Mouse (Mus musculus): ENCODE measurements around the gene Ppif. TPM values are rescaled to one million over a fixed set of nuclear protein-coding genes. Genes with fewer than 3 reads are reported as not detected.

Ppif gene
- polyA plus RNA-seq (2014; fragmentation: Nextera tagmentation; extraction: Ambion mirVana), result 44.4 and 46.6 TPM in 2 replicates

DNA sequence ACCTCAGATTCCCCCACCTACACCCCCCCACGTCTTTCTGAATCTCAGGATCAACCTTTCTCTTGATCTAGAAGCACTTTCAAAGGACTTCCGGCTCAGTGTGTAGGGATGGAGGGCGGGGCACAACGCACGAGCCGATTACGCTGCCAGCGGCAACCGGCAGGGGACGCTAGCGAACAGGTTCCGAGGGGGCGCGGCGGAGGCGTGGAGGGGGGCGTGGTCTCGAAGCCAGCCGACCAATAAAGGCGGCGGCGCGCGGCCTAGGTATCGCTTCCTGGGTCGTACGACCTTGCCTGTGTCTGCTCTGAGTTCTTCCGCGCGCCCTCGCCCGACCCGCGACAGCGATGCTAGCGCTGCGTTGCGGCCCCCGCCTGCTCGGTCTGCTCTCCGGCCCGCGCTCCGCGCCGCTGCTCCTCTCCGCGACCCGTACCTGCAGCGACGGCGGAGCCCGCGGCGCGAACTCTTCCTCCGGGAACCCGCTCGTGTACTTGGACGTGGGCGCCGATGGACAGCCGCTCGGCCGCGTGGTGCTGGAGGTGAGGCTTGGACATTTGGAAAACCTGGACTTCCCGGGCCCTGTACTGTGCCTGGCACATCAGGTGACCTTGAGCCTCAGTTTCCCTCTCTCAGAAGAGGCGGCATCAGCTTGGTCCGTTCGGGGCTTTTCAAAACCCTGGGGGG is at the start of gene Ppif:
TSS of gene Ppif (plus strand) at position 267 of the 681 bp plus-strand sequence.
- H3K4me1 ChIP-seq (ENCODE audit: control insufficient read depth, insufficient read depth, low read length), result peaks cover 8% of the 10 kb centered on the region
- H3K9ac ChIP-seq (ENCODE audit: low read depth, low read length), result peak within 1 kb of the TSS; percentile 86
- peak within 1 kb of the TSS; percentile 90 for H3K4me3 ChIP-seq (ENCODE audit: low read length)
- no peaks in the 10 kb centered on the region for H3K9me3 ChIP-seq (ENCODE audit: control insufficient read depth, low read length)
- H3K36me3 ChIP-seq (ENCODE audit: control insufficient read depth, insufficient read depth, low read length), result peaks cover 27% of the 10 kb centered on the region
- peak within 1 kb of the TSS; percentile 81 for H3K4me2 ChIP-seq (replicated peaks; ENCODE audit: low read depth, low read length)
- H3K27ac ChIP-seq (ENCODE audit: low read depth, low read length), result peak within 1 kb of the TSS; percentile 17; the same call in 1 of the 2 replicates
- WGBS, result under 1% methylated on average over 67 of the region's 70 CpGs
- no peaks in the 10 kb centered on the region for H3K27me3 ChIP-seq (ENCODE audit: control insufficient read depth, insufficient read depth, low read length)
- peak; percentile 94 for ATAC-seq (ENCODE audit: low FRiP score, low TSS enrichment)

- WGBS, result 92% methylated on average over 9 of the region's 9 CpGs
- H3K9me3 ChIP-seq (ENCODE audit: control insufficient read depth, low read length), result no peaks in the 10 kb centered on the region
- H3K36me3 ChIP-seq (ENCODE audit: control insufficient read depth, insufficient read depth, low read length), result peaks cover 91% of the 10 kb centered on the region
- no peaks in the 10 kb centered on the region for H3K4me1 ChIP-seq (ENCODE audit: control insufficient read depth, insufficient read depth, low read length)
- H3K27me3 ChIP-seq (ENCODE audit: control insufficient read depth, insufficient read depth, low read length), result no peaks in the 10 kb centered on the region
- H3K9ac ChIP-seq (ENCODE audit: low read depth, low read length), result no peak overlapping the region
- ATAC-seq (ENCODE audit: low FRiP score, low TSS enrichment), result no peak
- no peak overlapping the region for H3K27ac ChIP-seq (ENCODE audit: low read depth, low read length)
- H3K4me2 ChIP-seq (replicated peaks; ENCODE audit: low read depth, low read length), result no peak overlapping the region
- no peak overlapping the region for H3K4me3 ChIP-seq (ENCODE audit: low read length)
These were observed 48.2 kb upstream of the Ppif start for GRCm38 (mm10) chr14:25645717-25646116.

DNA sequence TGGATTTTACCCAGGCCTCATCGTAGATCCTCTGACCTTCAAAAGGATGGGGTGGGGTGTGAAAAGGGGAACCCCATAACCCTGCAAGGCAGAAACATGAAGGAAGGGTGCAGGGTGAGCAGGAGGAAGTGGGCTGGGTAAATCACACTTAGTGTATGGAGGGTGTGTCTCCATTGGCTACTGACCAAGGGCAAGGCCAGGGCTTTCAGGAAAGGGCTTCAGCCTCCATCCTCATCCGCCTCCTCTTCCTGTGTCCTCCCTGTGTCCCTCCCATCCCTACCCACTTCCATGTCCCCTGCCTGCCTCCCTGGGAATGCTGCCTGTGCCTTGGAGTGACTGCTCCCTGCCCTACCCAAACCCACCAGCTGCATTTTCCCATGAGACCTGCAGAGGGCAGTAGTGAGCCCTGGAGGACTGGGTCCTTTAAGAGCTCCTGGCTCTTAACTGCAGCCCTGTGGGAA is 47.8 kb upstream of the Ppif start:
- Histone ChIP-seq H3K27me3 (ENCODE audit: control insufficient read depth, insufficient read depth, low read length) (no peaks in the 10 kb centered on the region), H3K36me3 (ENCODE audit: control insufficient read depth, insufficient read depth, low read length) (peaks cover 94% of the 10 kb centered on the region), H3K9me3 (ENCODE audit: control insufficient read depth, low read length) (no peaks in the 10 kb centered on the region), H3K27ac (ENCODE audit: low read depth, low read length) (no peak overlapping the region), H3K4me3 (ENCODE audit: low read length) (no peak overlapping the region), H3K4me1 (ENCODE audit: control insufficient read depth, insufficient read depth, low read length) (no peaks in the 10 kb centered on the region), H3K9ac (ENCODE audit: low read depth, low read length) (no peak overlapping the region), H3K4me2 (replicated peaks; ENCODE audit: low read depth, low read length) (no peak overlapping the region)
- no peak for ATAC-seq (ENCODE audit: low FRiP score, low TSS enrichment)
- WGBS, result 64% methylated on average over 2 of the region's 2 CpGs

DNA sequence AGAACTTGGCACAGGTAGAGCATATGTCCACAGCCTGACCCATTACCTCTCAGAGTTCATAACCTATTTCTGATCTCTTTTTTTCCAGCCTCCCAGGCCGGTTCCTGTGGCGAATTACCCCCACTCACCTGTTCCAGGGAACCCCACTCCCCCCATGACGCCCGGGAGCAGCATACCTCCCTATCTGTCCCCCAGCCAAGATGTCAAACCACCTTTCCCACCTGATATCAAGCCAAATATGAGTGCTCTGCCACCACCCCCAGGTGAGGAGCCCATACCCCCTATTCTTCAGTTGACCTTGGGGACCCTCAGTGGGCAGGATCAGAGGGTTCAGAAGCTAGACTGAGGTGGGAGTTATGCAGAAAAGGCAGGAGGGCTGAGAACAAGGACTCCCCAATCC is 42.8 kb upstream of the Ppif start:
- Histone ChIP-seq H3K4me3 (ENCODE audit: low read length) (no peak overlapping the region), H3K36me3 (ENCODE audit: control insufficient read depth, insufficient read depth, low read length) (peaks cover 100% of the 10 kb centered on the region), H3K9ac (ENCODE audit: low read depth, low read length) (no peak overlapping the region), H3K4me2 (replicated peaks; ENCODE audit: low read depth, low read length) (no peak overlapping the region), H3K27ac (ENCODE audit: low read depth, low read length) (no peak overlapping the region), H3K27me3 (ENCODE audit: control insufficient read depth, insufficient read depth, low read length) (no peaks in the 10 kb centered on the region), H3K4me1 (ENCODE audit: control insufficient read depth, insufficient read depth, low read length) (no peaks in the 10 kb centered on the region), H3K9me3 (ENCODE audit: control insufficient read depth, low read length) (no peaks in the 10 kb centered on the region)
- no peak for ATAC-seq (ENCODE audit: low FRiP score, low TSS enrichment)
- 100% methylated on average over 4 of the region's 4 CpGs for WGBS

DNA sequence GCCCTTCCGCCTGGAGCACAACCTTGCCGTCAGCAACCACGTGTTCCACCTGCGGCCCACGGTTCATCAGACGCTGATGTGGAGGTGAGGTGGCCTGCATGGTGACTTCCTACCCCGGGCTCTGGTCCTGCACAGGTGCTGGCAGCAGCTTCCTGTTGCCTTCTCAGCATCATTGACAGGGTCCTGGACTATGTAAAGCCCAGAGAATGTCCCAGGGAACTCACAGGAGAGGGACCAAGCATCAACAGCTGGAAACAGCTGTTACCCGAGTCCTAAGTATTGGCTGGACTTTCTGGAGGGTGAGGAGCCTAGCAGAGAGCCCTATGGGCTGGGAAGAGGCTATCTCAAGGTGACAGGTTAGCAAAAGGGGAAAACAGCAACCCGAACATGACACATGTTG is 42.0 kb upstream of the Ppif start:
- Histone ChIP-seq H3K4me2 (replicated peaks; ENCODE audit: low read depth, low read length) (no peak overlapping the region), H3K9me3 (ENCODE audit: control insufficient read depth, low read length) (no peaks in the 10 kb centered on the region), H3K4me3 (ENCODE audit: low read length) (no peak overlapping the region), H3K9ac (ENCODE audit: low read depth, low read length) (no peak overlapping the region), H3K36me3 (ENCODE audit: control insufficient read depth, insufficient read depth, low read length) (peaks cover 100% of the 10 kb centered on the region), H3K27ac (ENCODE audit: low read depth, low read length) (no peak overlapping the region), H3K27me3 (ENCODE audit: control insufficient read depth, insufficient read depth, low read length) (no peaks in the 10 kb centered on the region), H3K4me1 (ENCODE audit: control insufficient read depth, insufficient read depth, low read length) (no peaks in the 10 kb centered on the region)
- no peak for ATAC-seq (ENCODE audit: low FRiP score, low TSS enrichment)
- 90% methylated on average over 9 of the region's 9 CpGs for WGBS

DNA sequence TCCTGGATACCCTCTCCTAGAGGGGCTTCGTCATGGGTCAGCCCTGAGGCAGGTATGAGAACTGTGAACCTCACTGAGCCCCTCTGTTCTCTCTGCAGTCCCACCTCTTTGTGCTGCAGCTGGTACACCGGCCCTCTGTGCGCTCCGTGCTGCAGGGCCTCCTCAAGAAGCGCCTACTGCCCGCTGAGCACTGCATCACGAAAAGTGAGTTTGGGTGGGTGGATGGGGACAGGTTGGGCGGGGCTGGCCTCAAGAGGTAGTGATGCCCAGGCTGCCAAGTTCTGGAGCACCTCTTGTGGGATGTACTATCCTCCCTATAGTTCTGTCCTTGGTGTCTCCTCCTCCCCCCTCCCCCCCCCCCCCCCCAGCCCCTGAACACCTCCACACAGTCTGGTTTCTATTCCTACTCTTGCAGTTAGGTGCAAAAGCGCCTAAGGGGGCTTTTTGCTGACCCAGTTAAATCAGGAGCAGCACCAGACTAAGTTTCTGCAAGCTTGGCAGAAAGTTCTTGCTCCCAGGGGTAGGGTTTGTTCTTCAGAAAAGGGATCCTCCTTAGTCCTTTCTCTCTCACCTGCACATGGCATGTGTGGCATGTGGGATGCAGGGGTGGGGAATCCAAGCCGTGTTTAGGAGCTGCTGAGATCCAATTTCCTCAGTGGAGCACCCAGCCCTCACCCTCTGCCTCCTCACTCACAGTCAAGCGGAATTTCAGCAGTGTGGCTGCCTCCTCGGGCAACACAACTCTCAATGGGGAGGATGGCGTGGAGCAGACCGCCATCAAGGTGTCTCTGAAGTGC is 39.4 kb upstream of the Ppif start:
- ATAC-seq (ENCODE audit: low FRiP score, low TSS enrichment), result no peak

GRCm38 (mm10) chr14:25660661-25661060 is 33.3 kb upstream of the Ppif start:
- ATAC-seq (ENCODE audit: low FRiP score, low TSS enrichment), result no peak
- no peaks in the 10 kb centered on the region for H3K9me3 ChIP-seq (ENCODE audit: control insufficient read depth, low read length)
- H3K9ac ChIP-seq (ENCODE audit: low read depth, low read length), result no peak overlapping the region
- H3K27ac ChIP-seq (ENCODE audit: low read depth, low read length), result no peak overlapping the region
- no peak overlapping the region for H3K4me3 ChIP-seq (ENCODE audit: low read length)
- WGBS, result 56% methylated on average over 11 of the region's 11 CpGs
- no peak overlapping the region for H3K4me2 ChIP-seq (replicated peaks; ENCODE audit: low read depth, low read length)
- H3K36me3 ChIP-seq (ENCODE audit: control insufficient read depth, insufficient read depth, low read length), result peaks cover 98% of the 10 kb centered on the region
- H3K4me1 ChIP-seq (ENCODE audit: control insufficient read depth, insufficient read depth, low read length), result no peaks in the 10 kb centered on the region
- no peaks in the 10 kb centered on the region for H3K27me3 ChIP-seq (ENCODE audit: control insufficient read depth, insufficient read depth, low read length)

More for the DNA sequence above, 39.4 kb upstream of the Ppif start:
- H3K27me3 ChIP-seq (ENCODE audit: control insufficient read depth, insufficient read depth, low read length), result no peaks in the 10 kb centered on the region
- peaks cover 100% of the 10 kb centered on the region for H3K36me3 ChIP-seq (ENCODE audit: control insufficient read depth, insufficient read depth, low read length)
- no peak overlapping the region for H3K27ac ChIP-seq (ENCODE audit: low read depth, low read length)
- no peaks in the 10 kb centered on the region for H3K4me1 ChIP-seq (ENCODE audit: control insufficient read depth, insufficient read depth, low read length)
- no peak overlapping the region for H3K4me3 ChIP-seq (ENCODE audit: low read length)
- no peak overlapping the region for H3K9ac ChIP-seq (ENCODE audit: low read depth, low read length)
- WGBS, result 93% methylated on average over 14 of the region's 14 CpGs
- H3K4me2 ChIP-seq (replicated peaks; ENCODE audit: low read depth, low read length), result no peak overlapping the region
- no peaks in the 10 kb centered on the region for H3K9me3 ChIP-seq (ENCODE audit: control insufficient read depth, low read length)

DNA sequence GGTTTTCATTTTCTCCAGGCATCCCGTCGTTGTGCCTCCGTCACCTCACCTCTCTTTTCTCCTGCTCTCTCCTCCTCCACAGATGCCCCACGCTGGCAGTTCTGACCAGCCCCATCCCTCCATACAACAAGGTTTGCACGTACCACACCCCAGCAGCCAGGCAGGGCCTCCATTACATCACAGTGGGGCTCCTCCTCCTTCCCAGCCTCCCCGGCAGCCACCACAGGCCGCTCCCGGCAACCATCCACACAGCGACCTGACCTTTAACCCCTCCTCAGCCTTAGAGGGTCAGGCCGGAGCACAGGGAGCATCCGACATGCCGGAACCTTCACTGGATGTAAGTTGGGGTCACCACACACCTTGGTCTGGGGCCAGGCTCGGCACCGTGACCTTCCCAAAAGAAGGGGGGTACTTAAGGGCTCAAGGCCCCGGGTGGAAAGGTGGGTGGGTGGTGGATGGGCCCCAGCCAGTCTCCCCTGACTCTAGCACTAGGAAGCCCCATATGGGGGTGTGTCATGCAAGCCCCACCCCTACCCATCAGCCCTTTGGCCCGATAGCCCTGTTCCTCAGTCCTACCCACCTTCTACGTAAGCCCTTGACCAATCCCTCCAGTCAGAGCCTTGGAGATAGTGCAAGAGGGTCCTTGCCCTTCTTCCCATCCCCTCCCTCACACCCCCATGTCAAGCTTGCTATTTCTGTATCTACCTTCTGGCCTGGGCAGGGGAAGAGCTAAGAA is 32.6 kb upstream of the Ppif start:
- Histone ChIP-seq H3K9ac (ENCODE audit: low read depth, low read length) (no peak overlapping the region), H3K4me2 (replicated peaks; ENCODE audit: low read depth, low read length) (no peak overlapping the region), H3K27me3 (ENCODE audit: control insufficient read depth, insufficient read depth, low read length) (no peaks in the 10 kb centered on the region), H3K9me3 (ENCODE audit: control insufficient read depth, low read length) (no peaks in the 10 kb centered on the region), H3K27ac (ENCODE audit: low read depth, low read length) (no peak overlapping the region), H3K36me3 (ENCODE audit: control insufficient read depth, insufficient read depth, low read length) (peaks cover 97% of the 10 kb centered on the region), H3K4me1 (ENCODE audit: control insufficient read depth, insufficient read depth, low read length) (no peaks in the 10 kb centered on the region), H3K4me3 (ENCODE audit: low read length) (no peak overlapping the region)
- no peak for ATAC-seq (ENCODE audit: low FRiP score, low TSS enrichment)
- 72% methylated on average over 17 of the region's 17 CpGs for WGBS

Data from kidney, embryonic 14.5 days (tissue).